Mouse (Mus musculus): ENCODE measurements around the gene Cnot11.

DNA sequence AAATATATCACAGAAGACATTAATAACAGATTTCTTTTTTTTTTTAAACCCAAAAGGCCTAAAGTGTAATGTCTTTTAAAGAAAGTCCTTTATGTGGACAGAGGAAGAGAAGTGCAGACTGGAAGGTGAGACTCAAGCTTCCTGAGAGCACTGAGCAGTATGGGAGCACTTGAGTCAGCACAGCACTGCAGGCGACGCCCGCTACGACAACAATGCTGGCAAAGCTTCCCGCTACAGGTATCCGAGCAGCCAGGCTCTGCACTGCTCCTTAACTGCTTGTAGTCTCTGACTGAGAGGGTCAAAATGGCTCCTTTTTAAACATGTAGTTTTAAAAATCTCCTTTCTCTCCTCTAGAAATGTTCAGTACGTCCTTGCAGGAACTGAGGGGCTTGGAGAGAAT lies 28.4 kb downstream of the Cnot11 start:
- no peak for TF ChIP-seq POLR2A (IDR thresholded peaks at IDR 0.05; ENCODE audit: low read depth, low read length)
- no peak for TF ChIP-seq CTCF (IDR thresholded peaks at IDR 0.05; ENCODE audit: extremely low read depth, insufficient read length, insufficient replicate concordance, low read depth, low read length)
